Mouse (Mus musculus) E14TG2a.4 (cell line): ENCODE measurements around the gene Gm5105.

Source experiments
- H3K27me3 ChIP-seq: 2 replicates; pipeline ENCODE4 v1.6.1; 2014; ENCODE audit warnings: low read length, control low read depth; ENCODE audit not compliant: insufficient read depth
- H3K36me3 ChIP-seq: 2 replicates; pipeline ENCODE4 v1.6.1; 2014; ENCODE audit warnings: low read length, control low read depth; ENCODE audit not compliant: insufficient read depth
- H3K4me1 ChIP-seq: replicated peaks from 2 replicates; pipeline ENCODE4 v1.6.1; 2014; ENCODE audit warnings: low read depth, low read length, control low read depth
- H3K4me3 ChIP-seq: replicated peaks from 2 replicates; pipeline ENCODE4 v1.5.1; 2014; ENCODE audit warnings: mild to moderate bottlenecking, low read length
- H3K9me3 ChIP-seq: 2 replicates; pipeline ENCODE4 v1.6.1; 2014; ENCODE audit warnings: low read length, control low read depth
- CTCF ChIP-seq: conservative IDR thresholded peaks from 2 replicates; pipeline ENCODE4 v1.5.1; 2014; ENCODE audit warnings: low read length
- NANOG ChIP-seq: IDR thresholded peaks from 2 replicates; pipeline ENCODE4 v1.6.1; 2014; ENCODE audit warnings: borderline replicate concordance, low read length, mixed read lengths
- POU5F1 ChIP-seq: IDR thresholded peaks from 2 replicates; pipeline ENCODE4 v1.6.1; 2014; ENCODE audit warnings: low read length, borderline replicate concordance

Gm5105 gene

DNA sequence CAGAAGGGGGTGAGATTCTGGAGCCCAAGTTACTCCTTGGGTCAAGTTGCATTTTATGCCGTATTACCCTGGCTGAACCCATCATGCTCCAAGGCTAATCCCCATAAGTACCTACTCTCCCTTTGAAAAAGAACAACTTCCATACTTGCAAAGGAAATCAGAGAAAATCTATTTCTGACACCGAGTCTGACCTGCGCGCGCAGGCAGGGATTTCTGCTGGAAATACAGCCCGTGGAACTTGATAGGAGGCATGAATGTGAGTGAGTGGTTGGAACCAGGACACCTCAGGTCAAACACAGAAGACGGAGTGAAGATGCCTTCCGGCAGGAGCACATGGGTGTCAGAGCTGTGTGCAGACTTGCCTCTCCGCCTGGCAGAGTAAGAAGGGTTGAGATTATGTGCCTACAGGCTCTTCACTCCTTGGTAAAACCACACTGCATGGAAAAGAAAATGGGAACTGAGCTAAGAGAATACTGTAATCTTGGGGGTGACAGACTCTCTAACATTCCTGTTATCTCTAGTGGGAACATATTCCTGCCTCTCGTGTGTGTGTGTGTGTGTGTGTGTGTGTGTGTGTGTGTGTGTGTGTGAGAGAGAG lies 4.4 kb upstream of the Gm5105 start:
- Histone ChIP-seq H3K4me1 (peaks cover 14% of the 10 kb centered on the region), H3K9me3 (no peaks in the 10 kb centered on the region), H3K27me3 (peaks cover 43% of the 10 kb centered on the region), H3K36me3 (no peaks in the 10 kb centered on the region), H3K4me3 (no peak overlapping the region)
- TF ChIP-seq NANOG (no peak), CTCF (no peak), POU5F1 (no peak)

DNA sequence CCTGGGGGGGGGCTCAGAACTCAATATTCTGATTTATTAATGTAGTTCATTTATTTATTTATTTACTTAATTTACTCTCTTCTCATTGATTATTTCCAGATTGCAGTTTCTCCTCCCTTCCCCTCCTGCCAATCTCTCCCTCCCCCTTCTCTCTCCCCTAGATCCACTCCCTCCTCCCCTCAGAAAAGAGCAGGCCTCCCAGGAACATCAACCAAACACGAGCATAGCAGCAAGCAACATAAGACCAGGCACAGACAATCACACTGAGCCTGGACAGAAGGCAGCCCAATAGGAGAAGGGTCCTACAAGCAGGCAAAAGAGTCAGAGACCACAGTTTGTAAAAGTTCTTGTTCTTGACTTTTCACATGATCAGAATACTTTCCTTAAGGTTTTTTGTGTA lies 3.8 kb upstream of the Gm5105 start:
- Histone ChIP-seq H3K4me3 (no peak overlapping the region), H3K27me3 (peaks cover 49% of the 10 kb centered on the region), H3K36me3 (no peaks in the 10 kb centered on the region), H3K4me1 (peaks cover 14% of the 10 kb centered on the region), H3K9me3 (no peaks in the 10 kb centered on the region)
- TF ChIP-seq CTCF = no peak
- no peak for TF ChIP-seq POU5F1
- TF ChIP-seq NANOG = no peak

DNA sequence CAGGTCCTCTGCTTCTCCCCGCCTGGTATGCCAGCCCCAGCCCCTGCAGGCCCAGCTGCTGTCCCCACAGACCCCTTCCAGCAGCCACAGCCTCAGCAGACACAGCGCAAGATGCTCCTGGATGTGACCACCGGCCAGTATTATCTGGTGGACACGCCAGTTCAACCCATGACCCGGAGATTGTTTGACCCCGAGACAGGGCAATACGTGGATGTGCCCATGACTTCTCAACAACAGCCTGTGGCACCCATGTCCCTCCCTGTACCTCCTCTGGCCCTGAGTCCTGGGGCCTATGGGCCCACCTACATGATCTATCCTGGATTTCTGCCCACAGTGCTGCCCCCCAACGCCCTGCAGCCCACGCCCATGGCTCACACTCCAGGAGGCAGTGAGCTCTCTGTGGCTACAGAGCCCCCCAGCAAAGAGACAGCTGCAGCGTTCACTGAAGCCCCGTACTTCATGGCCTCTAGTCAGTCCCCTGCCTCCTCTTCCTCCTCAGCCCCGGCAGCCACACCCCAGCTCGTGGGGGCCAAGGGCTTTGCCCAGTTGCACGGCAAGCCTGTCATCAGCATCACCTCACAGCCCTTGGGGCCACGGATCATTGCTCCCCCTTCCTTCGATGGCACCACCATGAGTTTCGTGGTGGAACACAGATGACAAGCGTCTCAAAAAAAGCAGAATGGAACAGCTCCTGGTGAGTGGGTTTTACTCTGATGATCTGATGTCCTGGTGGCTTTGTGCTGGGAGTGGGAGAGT lies 2.7 kb upstream of the Gm5105 start:
- Histone ChIP-seq H3K36me3 (no peaks in the 10 kb centered on the region), H3K4me1 (peaks cover 22% of the 10 kb centered on the region), H3K9me3 (no peaks in the 10 kb centered on the region), H3K27me3 (peaks cover 60% of the 10 kb centered on the region), H3K4me3 (no peak overlapping the region)
- TF ChIP-seq CTCF (no peak), NANOG (no peak), POU5F1 (no peak)

DNA sequence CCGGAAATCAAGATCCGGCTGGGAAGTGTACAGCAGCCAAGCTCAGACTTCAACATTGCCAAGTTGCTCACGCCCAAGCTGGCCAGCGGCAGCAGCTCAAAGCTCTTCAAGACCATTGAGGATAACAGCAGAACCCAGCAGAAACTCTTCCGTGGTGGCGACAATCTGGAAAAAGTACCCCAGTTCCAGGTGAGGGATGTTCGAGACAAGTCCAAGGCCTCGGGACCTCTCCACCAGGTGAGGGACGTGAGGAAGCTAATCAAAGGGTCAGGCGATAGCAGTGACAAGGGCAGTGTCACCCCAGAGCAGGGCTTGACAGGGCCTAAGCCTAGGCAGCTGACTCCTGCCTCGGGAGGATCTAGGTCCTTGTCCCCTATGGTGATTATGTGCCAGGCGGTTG lies 915 bp upstream of the Gm5105 start:
- Histone ChIP-seq H3K9me3 (no peaks in the 10 kb centered on the region), H3K4me1 (peaks cover 28% of the 10 kb centered on the region), H3K4me3 (no peak overlapping the region), H3K36me3 (no peaks in the 10 kb centered on the region), H3K27me3 (peaks cover 70% of the 10 kb centered on the region)
- TF ChIP-seq CTCF = no peak
- TF ChIP-seq POU5F1 = no peak
- no peak for TF ChIP-seq NANOG

DNA sequence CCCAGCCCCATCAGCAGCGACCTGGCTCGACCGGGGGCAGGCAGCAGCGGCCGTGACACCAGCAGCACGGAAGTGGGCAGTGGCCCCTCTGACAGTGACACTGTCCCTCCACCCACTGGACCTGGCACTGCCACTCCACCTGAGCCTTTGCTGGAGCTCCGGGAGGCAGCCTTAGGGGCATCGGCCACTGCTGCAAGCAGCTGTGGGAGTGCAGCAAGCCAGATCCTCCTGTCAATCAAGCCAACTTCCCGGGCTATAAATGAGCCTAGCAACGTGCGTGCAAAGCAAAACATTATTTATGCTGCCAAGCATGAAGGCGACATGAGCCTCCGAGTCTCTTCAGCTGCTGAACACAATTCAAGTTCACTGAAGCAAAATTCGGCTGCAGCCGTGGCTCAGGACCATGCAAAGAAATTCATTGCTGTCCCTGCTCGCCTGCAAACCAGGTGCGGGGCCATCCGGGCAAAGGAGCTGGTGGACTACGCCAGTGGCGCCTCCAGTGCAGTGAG lies 786 bp downstream of the Gm5105 start:
- Histone ChIP-seq H3K9me3 (no peaks in the 10 kb centered on the region), H3K27me3 (peaks cover 64% of the 10 kb centered on the region), H3K4me3 (no peak overlapping the region), H3K36me3 (no peaks in the 10 kb centered on the region), H3K4me1 (peaks cover 28% of the 10 kb centered on the region)
- no peak for TF ChIP-seq CTCF
- TF ChIP-seq NANOG = no peak
- TF ChIP-seq POU5F1 = no peak

DNA sequence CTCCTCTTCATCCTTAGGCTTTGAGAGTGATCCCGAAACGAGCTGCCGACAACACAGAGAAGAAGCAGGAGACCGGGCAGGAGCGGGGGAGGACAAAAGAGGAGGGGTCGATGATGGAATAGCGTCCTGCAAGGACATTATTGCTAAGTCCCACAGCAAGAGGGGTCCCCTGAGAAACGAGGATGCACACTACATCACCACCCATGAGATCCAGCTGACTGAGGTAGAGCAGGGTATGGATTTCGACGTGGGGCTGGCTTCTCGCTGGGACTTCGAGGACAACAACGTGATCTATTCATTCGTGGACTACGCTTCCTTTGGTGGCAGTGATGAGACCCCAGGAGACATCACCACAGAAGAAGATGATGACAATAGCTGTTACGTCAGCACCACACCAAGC lies 1.3 kb downstream of the Gm5105 start:
- Histone ChIP-seq H3K4me1 (peaks cover 28% of the 10 kb centered on the region), H3K36me3 (no peaks in the 10 kb centered on the region)
- TF ChIP-seq POU5F1 = no peak
- no peak for TF ChIP-seq NANOG
- TF ChIP-seq CTCF = no peak

GRCm38 (mm10) chr3:138064732-138065645 lies 2.2 kb downstream of the Gm5105 start, which contains the start of gene 1110002E22Rik:
Gene 1110002E22Rik (plus strand): TSS chr3:138065052.
- H3K9me3 ChIP-seq = no peaks in the 10 kb centered on the region
- H3K36me3 ChIP-seq = no peaks in the 10 kb centered on the region
- H3K4me3 ChIP-seq = peak within 1 kb of the TSS; percentile 63
- H3K27me3 ChIP-seq = peaks cover 59% of the 10 kb centered on the region
- no peak for TF ChIP-seq CTCF
- peaks cover 21% of the 10 kb centered on the region for H3K4me1 ChIP-seq

More for the DNA sequence above, 1.3 kb downstream of the Gm5105 start:
- Histone ChIP-seq H3K27me3 (peaks cover 64% of the 10 kb centered on the region), H3K9me3 (no peaks in the 10 kb centered on the region), H3K4me3 (no peak overlapping the region)

- no peaks in the 10 kb centered on the region for H3K9me3 ChIP-seq
- H3K36me3 ChIP-seq = no peaks in the 10 kb centered on the region
- H3K4me3 ChIP-seq = no peak overlapping the region
- peaks cover 14% of the 10 kb centered on the region for H3K4me1 ChIP-seq
- no peak for TF ChIP-seq POU5F1
- no peak for TF ChIP-seq CTCF
- no peak for TF ChIP-seq NANOG
- peaks cover 47% of the 10 kb centered on the region for H3K27me3 ChIP-seq
Measured at GRCm38 (mm10) chr3:138063731-138064329, 3.4 kb downstream of the Gm5105 start.
